Mouse (Mus musculus) heart, embryonic 14.5 days (tissue): ENCODE measurements around the gene Ccdc88c. TPM values are rescaled to one million over a fixed set of nuclear protein-coding genes. Genes with fewer than 3 reads are reported as not detected.

Experiments
- ATAC-seq: fragments of 200-750 bp; cut with Nextera tagmentation; 2 replicates; pipeline ENCODE4 v1.8.0; 2017; ENCODE audit warnings: low read depth, moderate TSS enrichment; ENCODE audit not compliant: insufficient number of reproducible peaks, insufficient read depth, low FRiP score
- H3K27ac ChIP-seq, 2 experiments: fragments of 200-500 bp in 1 of 2; fragments of 300-500 bp in 1 of 2; sonication (generic) in 1 of 2; replicated peaks in 1 of 2; 2 replicates each; pipeline ENCODE4 v1.5.1; 2012 to 2014; ENCODE audit warnings: low read depth in 2 of 2, low read length in 2 of 2, control low read depth in 1 of 2, mild to moderate bottlenecking in 1 of 2, mixed read lengths in 1 of 2; ENCODE audit not compliant: control insufficient read depth in 1 of 2, insufficient read depth in 1 of 2
- H3K27me3 ChIP-seq: fragments of 300-500 bp; sonication (generic); 2 replicates; pipeline ENCODE4 v1.6.1; 2014; ENCODE audit warnings: mild to moderate bottlenecking, low read length, control low read depth; ENCODE audit not compliant: control insufficient read depth, insufficient read depth
- H3K36me3 ChIP-seq: fragments of 300-500 bp; sonication (generic); 2 replicates; pipeline ENCODE4 v1.6.1; 2014; ENCODE audit warnings: mild to moderate bottlenecking, control low read depth, low read length, mixed read lengths; ENCODE audit not compliant: control insufficient read depth, insufficient read depth
- H3K4me1 ChIP-seq, 2 experiments: fragments of 200-500 bp in 1 of 2; fragments of 300-500 bp in 1 of 2; sonication (generic) in 1 of 2; 2 replicates each; pipeline ENCODE4 v1.6.1; 2012 to 2014; ENCODE audit warnings: low read length in 2 of 2, control low read depth in 1 of 2, mixed read lengths in 1 of 2; ENCODE audit not compliant: control insufficient read depth in 2 of 2, insufficient read depth in 2 of 2
- H3K4me2 ChIP-seq: fragments of 300-500 bp; sonication (generic); 2 replicates; pipeline ENCODE4 v1.6.1; 2014; ENCODE audit warnings: mild to moderate bottlenecking, low read length
- H3K4me3 ChIP-seq, 2 experiments: fragments of 200-500 bp in 1 of 2; fragments of 300-500 bp in 1 of 2; sonication (generic) in 1 of 2; 2 replicates each; pipeline ENCODE4 v1.5.1; 2012 to 2014; ENCODE audit warnings: low read length in 2 of 2, mild to moderate bottlenecking in 2 of 2, control low read depth in 1 of 2, low read depth in 1 of 2, moderate library complexity in 1 of 2; ENCODE audit not compliant: control insufficient read depth in 1 of 2, insufficient read depth in 1 of 2
- H3K9ac ChIP-seq: fragments of 300-500 bp; sonication (generic); 2 replicates; pipeline ENCODE4 v1.6.1; 2014; ENCODE audit warnings: mild to moderate bottlenecking, low read length
- H3K9me3 ChIP-seq: fragments of 300-500 bp; sonication (generic); 2 replicates; pipeline ENCODE4 v1.6.1; 2016; ENCODE audit warnings: low read length, control low read depth; ENCODE audit not compliant: control insufficient read depth
- WGBS: fragments of 180-500 bp; shearing (Covaris S2); extraction: QIAGEN DNeasy Blood & Tissue Kit; methylation state at CpG from one replicate; pipeline ENCODE4 v1.1.7; 2014; 5-methylcytosine and 5-hydroxymethylcytosine counted together
- polyA plus RNA-seq: library from polyadenylated mRNA; unstranded; fragments of >200 nt; fragmentation: Nextera tagmentation; extraction: Ambion mirVana; gene quantifications from 2 replicates; pipeline ENCODE4 v1.2.1, GENCODE M21; 2014

Gene Ccdc88c
- polyA plus RNA-seq, 1 experiment from 2014 or later, result 2.7 TPM

GRCm38 (mm10) chr12:101004982-101005381, 23.9 kb downstream of the Ccdc88c start:
- Histone ChIP-seq H3K4me3 (no peak overlapping the region), H3K9me3 (no peaks in the 10 kb centered on the region), H3K27ac (no peak overlapping the region), H3K27me3 (no peaks in the 10 kb centered on the region), H3K4me2 (no peak overlapping the region), H3K36me3 (no peaks in the 10 kb centered on the region), H3K9ac (no peak overlapping the region), H3K4me1 (peaks cover 15 to 17% of the 10 kb centered on the region in 2 experiments)
- ATAC-seq, result no peak
- 92% methylated on average over 5 of the region's 5 CpGs for WGBS

GRCm38 (mm10) chr12:101002801-101003513, 25.9 kb downstream of the Ccdc88c start:
- WGBS, result 62% methylated on average over 4 of the region's 4 CpGs
- H3K9me3 ChIP-seq, result no peaks in the 10 kb centered on the region
- no peaks in the 10 kb centered on the region for H3K36me3 ChIP-seq
- H3K4me3 ChIP-seq, result no peak overlapping the region
- peaks cover 21 to 23% of the 10 kb centered on the region in 2 experiments for H3K4me1 ChIP-seq
- H3K9ac ChIP-seq, result no peak overlapping the region
- H3K4me2 ChIP-seq, result no peak overlapping the region
- H3K27me3 ChIP-seq, result no peaks in the 10 kb centered on the region
- ATAC-seq, result no peak
- H3K27ac ChIP-seq, result no peak overlapping the region

GRCm38 (mm10) chr12:100999061-100999954, 29.5 kb downstream of the Ccdc88c start:
- Histone ChIP-seq H3K9me3 (no peaks in the 10 kb centered on the region), H3K36me3 (no peaks in the 10 kb centered on the region), H3K4me3 (no peak overlapping the region), H3K9ac (no peak overlapping the region), H3K4me1 (peaks cover 13 to 18% of the 10 kb centered on the region in 2 experiments), H3K27me3 (no peaks in the 10 kb centered on the region), H3K4me2 (no peak overlapping the region), H3K27ac (no peak overlapping the region)
- 36% methylated on average over 7 of the region's 7 CpGs for whole genome bisulfite sequencing
- no peak for ATAC-seq

GRCm38 (mm10) chr12:100998564-100998962, 30.3 kb downstream of the Ccdc88c start:
- peaks cover 13 to 18% of the 10 kb centered on the region in 2 experiments for H3K4me1 ChIP-seq
- H3K9ac ChIP-seq, result no peak overlapping the region
- H3K4me2 ChIP-seq, result no peak overlapping the region
- H3K9me3 ChIP-seq, result no peaks in the 10 kb centered on the region
- H3K36me3 ChIP-seq, result no peaks in the 10 kb centered on the region
- no peak for ATAC-seq
- H3K27ac ChIP-seq, result no peak overlapping the region; a peak in 1 of 4 replicates
- H3K27me3 ChIP-seq, result no peaks in the 10 kb centered on the region
- H3K4me3 ChIP-seq, result no peak overlapping the region
- WGBS, result 29% methylated on average over 8 of the region's 8 CpGs

- H3K4me2 ChIP-seq, result no peak overlapping the region
- H3K9me3 ChIP-seq, result no peaks in the 10 kb centered on the region
- no peaks in the 10 kb centered on the region for H3K36me3 ChIP-seq
- no peaks in the 10 kb centered on the region for H3K27me3 ChIP-seq
- ATAC-seq, result no peak
- 18% methylated on average over 10 of the region's 10 CpGs for WGBS
- H3K4me1 ChIP-seq, result peaks cover 13 to 18% of the 10 kb centered on the region in 2 experiments
- H3K4me3 ChIP-seq, result no peak overlapping the region
- H3K9ac ChIP-seq, result no peak overlapping the region
- H3K27ac ChIP-seq, result no peak overlapping the region; a peak in 1 of 4 replicates
Measured at GRCm38 (mm10) chr12:100997830-100998563, 30.9 kb downstream of the Ccdc88c start.

- WGBS, result 56% methylated on average over 5 of the region's 5 CpGs
- H3K9ac ChIP-seq, result no peak overlapping the region
- H3K4me3 ChIP-seq, result no peak overlapping the region
- H3K27ac ChIP-seq, result no peak overlapping the region
- H3K36me3 ChIP-seq, result no peaks in the 10 kb centered on the region
- no peak overlapping the region for H3K4me2 ChIP-seq
- no peaks in the 10 kb centered on the region for H3K9me3 ChIP-seq
- H3K27me3 ChIP-seq, result no peaks in the 10 kb centered on the region
- peaks cover 13 to 18% of the 10 kb centered on the region in 2 experiments for H3K4me1 ChIP-seq
- ATAC-seq, result no peak
Measured at GRCm38 (mm10) chr12:100996378-100996898, 32.4 kb downstream of the Ccdc88c start.
